Mouse (Mus musculus) mature B cell (primary cell): ENCODE data around the gene Cd6.

ENCODE experiments used
- in situ Hi-C: fragments of 300-500 bp; cut with MboI; formaldehyde crosslinking; loops from 2 replicates; pipeline ENCODE4 v1.14.3; 2019

Cd6 gene

GRCm38 (mm10) chr19:10763381-10764031, 66.4 kb downstream of the Cd6 start:
- in situ Hi-C loops: no loop called here

DNA sequence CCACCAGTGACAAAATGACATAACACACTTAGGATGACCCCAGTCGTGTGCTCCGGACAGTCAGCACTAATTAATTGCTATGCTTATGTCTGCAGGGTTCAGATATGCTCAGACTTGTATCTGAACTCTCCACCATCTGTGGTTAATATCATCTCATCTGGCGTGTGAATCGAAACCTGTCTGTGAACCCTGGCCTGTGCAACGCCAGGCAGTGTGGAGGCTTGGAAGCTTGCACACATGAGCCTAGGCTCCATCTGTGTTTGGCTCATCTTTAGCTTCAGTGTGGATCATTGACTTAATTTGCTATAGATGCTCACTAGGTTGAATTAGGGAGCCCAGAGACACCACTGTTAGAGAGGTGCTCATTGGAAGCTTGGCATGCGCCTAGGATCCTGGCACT, 67.4 kb downstream of the Cd6 start:
- in situ Hi-C loops: no loop called here

GRCm38 (mm10) chr19:10761794-10762415, 68.0 kb downstream of the Cd6 start:
- in situ Hi-C loops: no loop called here

- in situ Hi-C loops: no loop called here
These were observed 69.7 kb downstream of the Cd6 start for GRCm38 (mm10) chr19:10759983-10760831.

DNA sequence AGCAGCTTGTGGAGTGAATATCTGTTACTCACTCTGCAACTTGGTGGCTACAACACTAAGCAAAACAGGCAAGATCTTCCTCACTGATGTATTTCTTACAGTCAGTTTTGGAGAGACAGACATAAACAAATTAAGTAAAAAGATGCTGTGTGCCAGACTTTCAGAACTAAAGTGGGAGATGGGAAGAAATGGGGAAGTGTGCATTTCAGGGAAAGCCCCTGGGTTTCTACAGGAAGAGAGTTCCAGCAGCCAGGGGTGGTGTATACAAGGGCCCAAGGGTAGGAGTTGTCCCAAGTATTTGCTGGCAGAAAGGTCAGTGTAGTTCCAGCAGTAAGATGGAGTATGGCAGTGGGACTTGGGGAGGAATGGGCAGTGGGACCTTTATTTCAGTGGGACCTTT, 70.3 kb downstream of the Cd6 start:
- in situ Hi-C loops: no loop called here

DNA sequence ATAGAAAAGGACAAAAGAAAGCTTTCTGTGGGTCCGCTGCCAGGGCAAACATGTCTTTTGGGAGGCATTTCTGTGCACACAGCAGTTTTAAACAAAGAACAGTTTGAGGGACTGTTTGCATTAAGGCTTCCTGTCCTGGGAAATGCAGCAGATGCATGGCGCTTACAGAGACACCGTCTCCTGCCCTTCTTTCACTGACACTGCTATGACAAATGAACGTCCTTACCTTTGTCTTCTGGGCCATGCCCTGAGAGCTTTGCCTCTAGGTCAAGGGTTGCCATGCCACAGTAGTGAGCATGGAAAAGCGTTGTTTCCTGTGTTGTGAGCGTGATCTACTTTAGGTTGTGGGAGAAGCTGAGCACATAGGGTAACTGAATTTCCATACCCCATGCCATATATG, 71.2 kb downstream of the Cd6 start:
- in situ Hi-C loops: no loop called here

DNA sequence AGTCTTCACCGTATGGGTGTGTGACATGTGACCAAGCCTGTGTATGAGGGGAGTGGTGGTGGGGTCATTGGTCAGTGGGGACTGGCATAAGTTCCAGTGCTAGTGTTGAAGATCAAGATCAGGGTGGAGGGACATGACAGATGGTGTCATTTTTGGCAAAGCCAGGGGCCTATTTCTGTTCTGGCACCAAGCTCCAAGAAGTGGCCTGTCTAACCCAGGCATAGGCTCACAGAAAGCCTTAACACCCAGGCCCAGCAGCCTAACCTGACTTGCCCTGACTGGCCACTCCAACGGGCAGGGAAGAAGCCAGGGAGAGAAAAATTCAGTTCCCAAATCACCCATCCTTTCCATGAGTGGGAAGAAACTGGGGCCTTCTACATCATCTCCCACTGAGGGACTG, 72.3 kb downstream of the Cd6 start:
- in situ Hi-C loops: no loop called here

DNA sequence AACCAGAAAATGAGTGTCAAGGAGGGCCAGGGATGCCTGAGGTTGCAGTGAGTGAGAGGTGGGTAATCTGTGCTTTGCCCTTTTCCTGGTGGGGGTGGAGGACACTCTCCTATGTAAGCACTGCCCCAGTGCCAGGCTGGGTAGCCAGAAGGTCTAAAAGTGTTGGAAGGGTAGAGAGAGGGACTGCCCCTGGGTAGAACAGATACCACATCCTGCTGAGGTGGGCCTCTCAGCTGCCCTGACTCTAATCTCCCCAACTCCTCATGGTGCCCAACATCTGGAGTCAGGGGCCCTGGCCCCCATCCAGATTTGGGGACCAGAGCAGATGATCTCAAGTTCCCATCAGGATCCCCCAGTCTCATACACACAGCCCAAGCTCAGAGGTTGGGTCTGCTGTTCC, 72.7 kb downstream of the Cd6 start:
- in situ Hi-C loops: no loop called here

DNA sequence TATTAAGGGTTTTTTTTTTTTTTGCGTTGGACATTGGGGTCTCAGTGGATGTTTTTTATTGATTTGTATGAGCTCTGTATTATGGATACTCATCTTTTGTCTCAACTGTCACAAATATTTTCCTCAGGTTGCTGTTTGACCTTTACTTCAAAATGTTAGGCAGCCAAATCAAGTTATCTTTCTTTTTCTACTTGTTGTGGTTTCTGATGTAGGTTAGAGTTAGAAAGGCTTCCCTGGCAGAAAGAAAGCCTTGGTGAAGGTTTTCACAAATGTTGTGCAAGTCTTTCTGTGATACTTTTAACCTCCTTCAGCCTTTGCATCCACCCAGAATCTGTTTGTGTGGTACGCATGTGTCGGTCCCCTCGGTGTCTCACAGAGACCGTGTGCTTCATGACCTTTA, 77.2 kb downstream of the Cd6 start:
- in situ Hi-C loops: no loop called here

DNA sequence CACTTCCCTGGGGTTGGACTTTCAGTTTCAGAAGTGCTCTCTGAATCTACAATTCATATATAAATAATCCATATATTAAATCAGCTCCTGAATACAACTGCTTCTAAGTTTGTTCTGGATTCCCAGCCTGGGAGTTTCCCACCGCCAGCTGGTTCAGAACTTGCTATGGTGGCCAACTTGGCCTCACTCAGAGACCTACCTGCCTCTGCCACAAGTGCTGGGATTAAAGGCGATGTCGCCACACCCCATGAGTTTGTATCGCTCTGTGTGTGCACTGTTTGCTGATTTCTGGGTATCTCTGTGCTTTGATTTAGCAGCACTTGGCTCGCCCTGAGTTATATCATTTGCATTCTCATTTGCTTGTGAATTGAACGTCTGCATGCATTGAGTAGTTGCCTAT, 77.8 kb downstream of the Cd6 start:
- in situ Hi-C loops: no loop called here

- in situ Hi-C loops: no loop called here
These were observed 78.3 kb downstream of the Cd6 start for GRCm38 (mm10) chr19:10751607-10752006.

GRCm38 (mm10) chr19:10750161-10750560, 79.7 kb downstream of the Cd6 start:
- in situ Hi-C loops: no loop called here

DNA sequence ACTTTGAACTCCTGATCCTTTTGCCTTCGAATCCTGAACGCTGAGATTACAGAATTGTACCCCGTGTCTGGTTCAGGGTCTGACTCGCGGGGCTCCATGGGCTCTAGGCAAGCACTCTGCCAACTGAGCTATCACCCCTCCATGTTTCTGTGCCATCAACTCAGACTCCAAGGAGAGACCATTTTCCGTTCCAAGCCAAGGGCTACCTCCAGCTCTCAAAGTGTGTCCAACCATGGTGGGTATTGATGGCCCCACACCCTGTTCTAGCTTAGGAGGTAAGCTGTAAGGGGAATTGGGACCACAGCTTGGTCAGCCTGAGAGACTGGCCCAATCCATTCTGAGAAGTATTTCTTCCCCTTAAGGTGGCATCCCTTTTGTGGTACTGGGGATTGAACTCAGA, 80.6 kb downstream of the Cd6 start:
- in situ Hi-C loops: no loop called here

DNA sequence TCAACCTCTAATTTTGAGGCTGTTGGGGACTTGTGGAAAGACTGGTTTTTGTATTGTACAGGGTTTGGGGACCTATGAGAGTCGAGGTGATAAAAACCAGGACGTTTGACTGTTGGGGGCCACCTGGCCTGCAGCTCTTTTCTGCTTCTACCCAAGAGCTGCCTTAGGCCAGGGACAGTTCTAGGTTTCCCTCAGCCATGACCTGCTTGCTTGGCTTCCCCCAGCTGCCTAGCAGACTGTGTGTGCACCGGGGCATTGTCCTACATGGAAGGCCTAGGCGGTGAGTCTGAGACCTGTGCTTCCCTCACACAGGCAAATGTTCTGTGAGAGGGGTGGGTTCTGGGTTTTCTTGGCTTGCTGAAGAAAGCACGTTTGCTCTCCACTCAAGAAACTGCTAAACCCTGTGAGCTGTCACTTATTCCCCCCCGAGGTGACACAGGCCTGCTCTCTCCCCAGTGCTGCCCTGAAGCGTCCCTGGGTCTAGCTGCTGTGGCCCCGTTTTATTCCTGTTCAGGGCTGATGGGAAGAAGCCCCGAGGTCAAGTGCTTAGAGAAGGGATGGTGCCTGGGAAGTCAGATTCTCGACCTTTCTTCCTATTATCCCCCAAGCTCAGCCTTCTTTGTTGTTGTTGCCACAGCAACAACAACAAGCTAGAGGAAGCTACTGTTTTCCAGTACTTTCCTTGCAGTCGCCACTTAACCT, 81.3 kb downstream of the Cd6 start:
- in situ Hi-C loops: no loop called here

DNA sequence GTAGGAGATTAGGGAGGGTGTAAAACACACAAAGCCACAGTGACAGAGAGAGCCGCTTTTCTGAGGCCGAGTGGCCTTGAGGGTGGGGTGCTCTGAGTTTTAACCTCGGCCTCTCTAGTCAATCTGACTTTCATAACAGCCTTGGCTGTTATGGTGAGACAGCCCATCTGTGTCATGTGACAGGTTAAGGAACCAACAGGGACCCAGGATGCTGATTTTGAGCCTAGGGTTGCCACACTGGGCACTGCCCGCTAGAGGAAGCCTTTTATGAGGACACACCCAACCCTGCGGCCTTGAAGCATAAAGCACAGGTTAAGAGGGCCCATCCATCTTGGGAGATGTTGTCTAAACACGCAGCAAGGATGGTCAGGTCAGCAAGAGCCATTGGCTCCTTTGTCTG, 82.1 kb downstream of the Cd6 start:
- in situ Hi-C loops: no loop called here

DNA sequence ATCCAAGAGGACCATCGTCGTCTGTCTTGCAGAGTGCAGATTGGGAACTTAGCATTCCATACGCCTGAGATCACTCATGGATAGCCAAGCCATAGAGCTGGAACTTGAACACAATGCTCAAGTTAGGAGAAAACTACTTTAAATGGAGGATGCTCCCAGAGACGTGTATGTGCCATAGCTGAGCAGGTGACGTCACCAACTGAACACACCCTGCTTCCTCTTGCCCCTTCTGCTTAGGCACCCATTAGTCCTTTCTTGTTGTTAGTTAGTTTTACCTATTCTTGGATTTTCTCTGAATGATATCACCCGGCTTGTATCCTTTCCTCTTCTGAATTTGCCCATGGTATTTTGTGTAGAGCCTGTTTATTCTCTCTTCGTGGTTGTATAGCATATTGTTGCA, 82.7 kb downstream of the Cd6 start:
- in situ Hi-C loops: no loop called here

DNA sequence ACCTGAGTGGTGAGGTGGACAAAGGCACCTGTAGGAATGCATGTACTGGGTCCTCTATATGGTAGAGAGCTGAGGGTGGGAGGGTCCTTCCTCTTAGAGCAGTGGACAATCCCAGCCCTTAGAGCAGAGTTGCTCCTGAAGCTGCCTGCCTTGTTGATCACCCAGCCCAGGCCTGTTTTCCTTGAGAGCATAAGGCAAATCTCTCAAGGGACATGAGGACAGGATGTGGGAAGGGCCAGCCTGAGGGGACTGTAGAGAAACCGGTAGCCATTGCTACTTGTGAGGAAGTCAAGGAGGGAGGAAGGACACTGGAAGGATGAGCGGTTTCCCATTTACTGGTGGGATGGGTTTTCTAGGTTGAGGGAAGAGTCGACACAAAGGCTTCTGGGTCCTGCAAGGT, 87.3 kb downstream of the Cd6 start:
- in situ Hi-C loops: no loop called here

DNA sequence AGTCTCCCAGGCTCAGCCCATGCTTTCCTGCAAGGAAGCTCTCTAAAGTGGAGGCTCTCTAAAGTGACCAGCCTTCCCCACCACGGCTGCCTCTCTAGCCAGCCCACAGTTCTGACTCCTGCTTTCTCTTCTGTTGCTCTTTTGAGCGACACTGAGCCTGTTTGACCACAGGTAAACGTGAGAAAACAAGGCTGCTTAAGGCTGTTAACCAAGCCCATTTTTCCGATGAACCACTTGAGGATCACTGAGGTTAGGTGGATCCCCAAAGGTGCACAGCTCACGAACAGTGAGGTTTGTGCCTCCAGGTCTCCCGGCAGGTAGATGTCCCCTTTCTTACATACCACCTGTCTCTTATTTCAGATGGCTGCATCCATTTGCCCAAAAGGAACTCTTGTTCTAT, 87.7 kb downstream of the Cd6 start:
- in situ Hi-C loops: no loop called here

DNA sequence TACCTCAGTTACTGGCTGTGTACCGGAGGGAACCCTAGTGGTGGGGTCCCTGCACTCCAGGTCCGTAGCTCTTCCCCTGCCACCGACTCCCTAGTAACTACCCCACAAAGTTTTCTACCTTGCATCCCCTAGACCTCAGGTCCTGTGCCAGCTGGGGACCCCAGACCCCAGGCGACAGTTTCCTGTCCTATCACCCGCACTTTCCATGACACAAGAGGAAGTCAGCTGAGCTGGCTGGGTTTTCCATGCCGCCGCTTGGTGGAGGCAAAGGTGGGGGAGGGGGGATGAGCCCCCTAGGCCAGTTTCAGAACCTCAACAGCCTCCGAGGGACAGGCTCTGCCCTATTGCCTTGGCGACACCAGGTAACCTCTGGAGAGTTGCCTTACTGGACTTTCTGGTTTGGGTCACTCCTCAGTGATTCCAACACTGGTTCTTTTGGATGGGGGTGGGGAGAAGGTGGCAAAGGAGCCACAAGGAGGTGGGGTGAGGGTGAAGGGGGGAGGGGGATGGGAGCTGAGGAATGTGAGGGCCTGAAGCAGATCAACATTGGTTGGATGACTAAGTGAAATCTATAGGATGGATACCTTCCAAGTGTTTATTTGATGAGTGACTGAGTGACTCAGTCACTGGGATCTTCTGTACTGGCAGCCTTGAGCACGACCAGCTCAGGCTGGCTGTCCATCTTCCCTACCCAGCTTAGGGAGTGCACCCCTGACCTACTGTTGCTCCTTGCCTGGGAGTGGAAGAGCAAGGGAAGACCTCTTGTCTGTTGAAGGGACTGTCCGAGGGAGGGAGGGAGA, 89.0 kb downstream of the Cd6 start:
- in situ Hi-C loops: no loop called here

- in situ Hi-C loops: no loop called here
These were observed 89.9 kb downstream of the Cd6 start for GRCm38 (mm10) chr19:10739916-10740315.
